10 mouse cellular contexts compared by ENCODE assay signal in the genomic region with DNA sequence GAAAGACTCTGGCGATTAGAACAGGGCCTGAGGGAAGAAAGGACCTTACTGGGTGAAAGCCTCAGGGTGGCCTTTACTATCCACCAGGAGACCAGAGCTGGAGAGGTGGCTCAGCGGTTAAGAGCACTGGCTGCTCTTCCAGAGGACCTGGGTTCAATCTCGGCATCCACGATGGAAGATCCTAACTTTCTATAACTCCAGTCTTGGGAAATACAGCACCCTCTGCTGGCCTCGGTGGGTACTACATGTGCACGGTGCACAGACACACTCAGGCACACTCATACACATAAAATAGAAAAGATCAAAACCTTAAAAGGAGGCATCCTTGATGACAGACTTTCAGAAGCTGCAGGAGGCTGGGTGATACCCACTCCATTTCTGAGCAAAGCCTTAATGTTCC. TPM values are rescaled to one million over a fixed set of nuclear protein-coding genes. Genes with fewer than 3 reads are reported as not detected.
A peak's percentile ranks its signal among the peaks of the same experiment; 100 is the strongest.
DNase-seq lines count a peak whose midpoint lies in the region; ATAC-seq and TF ChIP-seq lines count a peak whose summit lies in the region.
"Had no signal": no experiment of that assay in that cellular context is flagged by ENCODE, and none has a peak within 500 bp of the region (broad histone marks: within the 10 kb centered on the region; RNA-seq: fewer than 3 reads in every experiment).

No protein-coding gene starts in this region.

- H3K9me3 ChIP-seq in ES-Bruce4 (replicated peaks; ENCODE audit: control insufficient read depth, insufficient read depth, low read length, poor library complexity, severe bottlenecking) = no peaks in the 10 kb centered on the region
- H3K9me3 ChIP-seq: liver, embryonic 13.5 days had no signal

- no peak overlapping the region for H3K9ac ChIP-seq in ES-Bruce4 (ENCODE audit: low read depth, poor library complexity, severe bottlenecking)
- H3K9ac ChIP-seq: liver, embryonic 13.5 days had no signal

- no peaks in the 10 kb centered on the region for H3K4me1 ChIP-seq in ES-Bruce4 (ENCODE audit: control insufficient read depth, insufficient read depth, low read length)
- H3K4me1 ChIP-seq: liver, embryonic 13.5 days had no signal

- H3K36me3 ChIP-seq in ES-Bruce4 (ENCODE audit: control insufficient read depth, insufficient read depth, low read length, poor library complexity, severe bottlenecking) = no peaks in the 10 kb centered on the region
- H3K36me3 ChIP-seq: liver, embryonic 13.5 days had no signal

- TF ChIP-seq EP300 in ES-Bruce4 (IDR thresholded peaks at IDR 0.05; ENCODE audit: insufficient read depth, low read depth, low read length) = no peak

- peak; percentile 82 for TF ChIP-seq CTCF in ES-Bruce4 (IDR thresholded peaks at IDR 0.05; ENCODE audit: low read depth, low read length)

- no peak overlapping the region for H3K27ac ChIP-seq in ES-Bruce4 (ENCODE audit: insufficient read depth, low read length)
- H3K27ac ChIP-seq: liver, embryonic 13.5 days had no signal

- no peak for ATAC-seq in CD4-positive, CD25-positive, alpha-beta regulatory T cell, adult 4 months
- ATAC-seq in granulocyte monocyte progenitor cell, adult 5-6 weeks (replicated peaks; ENCODE audit: poor library complexity, severe bottlenecking) = 0 out of 2 replicates have a peak, but pooled peaks have one; percentile 20

- TF ChIP-seq POLR2A in ES-Bruce4 (IDR thresholded peaks at IDR 0.05; ENCODE audit: insufficient read depth, low read length) = no peak

- no peaks in the 10 kb centered on the region for H3K27me3 ChIP-seq in ES-Bruce4 (ENCODE audit: control insufficient read depth, insufficient read depth, low read length, poor library complexity, severe bottlenecking)

- peak; percentile 69 for DNase-seq in CD4-positive, CD25-positive, alpha-beta regulatory T cell, adult 2 months (ENCODE audit: low read depth, low spot score)
- peak; percentile 47 for DNase-seq in kidney, postnatal 10 days
- DNase-seq in kidney, postnatal 14 days = no peak
- peak; percentile 68 for DNase-seq in testis, postnatal 10 days (ENCODE audit: low spot score)
- no peak for DNase-seq in gastrocnemius, postnatal 36 days
- DNase-seq: liver, embryonic 13.5 days had no signal

- intact Hi-C loops in gastrocnemius, postnatal 36 days (cut with DNase I) = no loop called here

- no peak overlapping the region for H3K4me3 ChIP-seq in ES-Bruce4 (ENCODE audit: low read depth, low read length)
- H3K4me3 ChIP-seq: liver, embryonic 13.5 days had no signal

RNA-seq across cellular contexts. Expression of a gene that starts 6.4 kb away (rescaled TPM):
- not detected for polyA plus RNA-seq in CD4-positive, CD25-positive, alpha-beta regulatory T cell, adult 4 months (2017; shearing (Covaris generic))
- polyA plus RNA-seq in ES-Bruce4 (2011; ENCODE audit: insufficient read depth, insufficient read length, low read depth, missing spikeins) = not detected in 2 replicates
- total RNA-seq in granulocyte monocyte progenitor cell, adult 5-6 weeks (2014; fragmentation: Nextera tagmentation) = not detected in 2 replicates
- total RNA-seq in granulocyte monocyte progenitor cell, adult 5-6 weeks (2017) = not detected in 2 replicates
- under 1 TPM; 0.05 to 0.62 TPM for total RNA-seq in gastrocnemius, postnatal 36 days (2021)
- polyA plus RNA-seq: liver, embryonic 13.5 days; stomach, embryonic 16.5 days had no signal

RNA-seq across cellular contexts. Expression of a gene that starts 16.5 kb away (rescaled TPM):
- polyA plus RNA-seq in CD4-positive, CD25-positive, alpha-beta regulatory T cell, adult 4 months (2017; shearing (Covaris generic)) = 10 to 100 TPM; 18.3 to 21.5 TPM
- polyA plus RNA-seq in ES-Bruce4 (2011; ENCODE audit: insufficient read depth, insufficient read length, low read depth, missing spikeins) = 28.1 and 33.2 TPM in 2 replicates
- total RNA-seq in granulocyte monocyte progenitor cell, adult 5-6 weeks (2014; fragmentation: Nextera tagmentation) = 34.9 and 40.9 TPM in 2 replicates
- total RNA-seq in granulocyte monocyte progenitor cell, adult 5-6 weeks (2017) = 32.7 and 40.0 TPM in 2 replicates
- total RNA-seq in gastrocnemius, postnatal 36 days (2021) = 10 to 100 TPM; 11.6 to 12.4 TPM

RNA-seq across cellular contexts. Expression of a gene that starts 25.7 kb away (rescaled TPM):
- 10 to 100 TPM; 80.4 to 96.5 TPM for polyA plus RNA-seq in CD4-positive, CD25-positive, alpha-beta regulatory T cell, adult 4 months (2017; shearing (Covaris generic))
- polyA plus RNA-seq in ES-Bruce4 (2011; ENCODE audit: insufficient read depth, insufficient read length, low read depth, missing spikeins) = 193 and 198 TPM in 2 replicates
- 195 and 214 TPM in 2 replicates for total RNA-seq in granulocyte monocyte progenitor cell, adult 5-6 weeks (2014; fragmentation: Nextera tagmentation)
- 361 and 380 TPM in 2 replicates for total RNA-seq in granulocyte monocyte progenitor cell, adult 5-6 weeks (2017)
- 100 to 1,000 TPM; 118 to 137 TPM for total RNA-seq in gastrocnemius, postnatal 36 days (2021)

RNA-seq across cellular contexts. Expression of a gene that starts 45.0 kb away (rescaled TPM):
- polyA plus RNA-seq in CD4-positive, CD25-positive, alpha-beta regulatory T cell, adult 4 months (2017; shearing (Covaris generic)) = 10 to 100 TPM in 1 of 2 experiments, not detected in 1; 14.2 TPM
- not detected in 2 replicates for polyA plus RNA-seq in ES-Bruce4 (2011; ENCODE audit: insufficient read depth, insufficient read length, low read depth, missing spikeins)
- 39.4 TPM in 1 of 2 replicates, not detected in the other for total RNA-seq in granulocyte monocyte progenitor cell, adult 5-6 weeks (2014; fragmentation: Nextera tagmentation)
- not detected in 2 replicates for total RNA-seq in granulocyte monocyte progenitor cell, adult 5-6 weeks (2017)
- total RNA-seq in gastrocnemius, postnatal 36 days (2021) = 1 to 10 TPM in 1 of 2 experiments, not detected in 1; 3.8 TPM
- polyA plus RNA-seq: liver, embryonic 13.5 days had no signal

RNA-seq across cellular contexts. Expression of a gene that starts 46.8 kb away (rescaled TPM):
- polyA plus RNA-seq in CD4-positive, CD25-positive, alpha-beta regulatory T cell, adult 4 months (2017; shearing (Covaris generic)) = 10 to 100 TPM; 33.6 to 42.7 TPM
- 35.7 and 38.4 TPM in 2 replicates for polyA plus RNA-seq in ES-Bruce4 (2011; ENCODE audit: insufficient read depth, insufficient read length, low read depth, missing spikeins)
- total RNA-seq in granulocyte monocyte progenitor cell, adult 5-6 weeks (2014; fragmentation: Nextera tagmentation) = 20.3 and 31.4 TPM in 2 replicates
- total RNA-seq in granulocyte monocyte progenitor cell, adult 5-6 weeks (2017) = 19.2 and 20.8 TPM in 2 replicates
- total RNA-seq in gastrocnemius, postnatal 36 days (2021) = 10 to 100 TPM; 19.2 to 25.8 TPM

Comparison
In these comparisons a context has a peak if more than half of its experiments do, and no peak if none do; other contexts are left out.
1. DNase-seq: peak in CD4-positive, CD25-positive, alpha-beta regulatory T cell, adult 2 months (single experiment), kidney, postnatal 10 days (single experiment) and testis, postnatal 10 days (single experiment); none in kidney, postnatal 14 days (single experiment) and gastrocnemius, postnatal 36 days (0 of 2).